Mouse (Mus musculus) heart, embryonic 14.5 days (tissue): ENCODE measurements at regions not wholly inside any gene's neighbourhood (a gene's known extent, or its start where the extent isn't known, plus 50 kb on each side); places are given as distances from the start of the nearest gene placed in this dataset.

Experiments
- ATAC-seq: fragments of 200-750 bp; cut with Nextera tagmentation; 2 replicates; pipeline ENCODE4 v1.8.0; 2017; ENCODE audit warnings: low read depth, moderate TSS enrichment; ENCODE audit not compliant: insufficient number of reproducible peaks, insufficient read depth, low FRiP score
- H3K27ac ChIP-seq, 2 experiments: fragments of 200-500 bp in 1 of 2; fragments of 300-500 bp in 1 of 2; sonication (generic) in 1 of 2; replicated peaks in 1 of 2; 2 replicates each; pipeline ENCODE4 v1.5.1; 2012 to 2014; ENCODE audit warnings: low read depth in 2 of 2, low read length in 2 of 2, control low read depth in 1 of 2, mild to moderate bottlenecking in 1 of 2, mixed read lengths in 1 of 2; ENCODE audit not compliant: control insufficient read depth in 1 of 2, insufficient read depth in 1 of 2
- H3K27me3 ChIP-seq: fragments of 300-500 bp; sonication (generic); 2 replicates; pipeline ENCODE4 v1.6.1; 2014; ENCODE audit warnings: mild to moderate bottlenecking, low read length, control low read depth; ENCODE audit not compliant: control insufficient read depth, insufficient read depth
- H3K36me3 ChIP-seq: fragments of 300-500 bp; sonication (generic); 2 replicates; pipeline ENCODE4 v1.6.1; 2014; ENCODE audit warnings: mild to moderate bottlenecking, control low read depth, low read length, mixed read lengths; ENCODE audit not compliant: control insufficient read depth, insufficient read depth
- H3K4me1 ChIP-seq, 2 experiments: fragments of 200-500 bp in 1 of 2; fragments of 300-500 bp in 1 of 2; sonication (generic) in 1 of 2; 2 replicates each; pipeline ENCODE4 v1.6.1; 2012 to 2014; ENCODE audit warnings: low read length in 2 of 2, control low read depth in 1 of 2, mixed read lengths in 1 of 2; ENCODE audit not compliant: control insufficient read depth in 2 of 2, insufficient read depth in 2 of 2
- H3K4me2 ChIP-seq: fragments of 300-500 bp; sonication (generic); 2 replicates; pipeline ENCODE4 v1.6.1; 2014; ENCODE audit warnings: mild to moderate bottlenecking, low read length
- H3K4me3 ChIP-seq, 2 experiments: fragments of 200-500 bp in 1 of 2; fragments of 300-500 bp in 1 of 2; sonication (generic) in 1 of 2; 2 replicates each; pipeline ENCODE4 v1.5.1; 2012 to 2014; ENCODE audit warnings: low read length in 2 of 2, mild to moderate bottlenecking in 2 of 2, control low read depth in 1 of 2, low read depth in 1 of 2, moderate library complexity in 1 of 2; ENCODE audit not compliant: control insufficient read depth in 1 of 2, insufficient read depth in 1 of 2
- H3K9ac ChIP-seq: fragments of 300-500 bp; sonication (generic); 2 replicates; pipeline ENCODE4 v1.6.1; 2014; ENCODE audit warnings: mild to moderate bottlenecking, low read length
- H3K9me3 ChIP-seq: fragments of 300-500 bp; sonication (generic); 2 replicates; pipeline ENCODE4 v1.6.1; 2016; ENCODE audit warnings: low read length, control low read depth; ENCODE audit not compliant: control insufficient read depth
- WGBS: fragments of 180-500 bp; shearing (Covaris S2); extraction: QIAGEN DNeasy Blood & Tissue Kit; methylation state at CpG from one replicate; pipeline ENCODE4 v1.1.7; 2014; 5-methylcytosine and 5-hydroxymethylcytosine counted together

DNA sequence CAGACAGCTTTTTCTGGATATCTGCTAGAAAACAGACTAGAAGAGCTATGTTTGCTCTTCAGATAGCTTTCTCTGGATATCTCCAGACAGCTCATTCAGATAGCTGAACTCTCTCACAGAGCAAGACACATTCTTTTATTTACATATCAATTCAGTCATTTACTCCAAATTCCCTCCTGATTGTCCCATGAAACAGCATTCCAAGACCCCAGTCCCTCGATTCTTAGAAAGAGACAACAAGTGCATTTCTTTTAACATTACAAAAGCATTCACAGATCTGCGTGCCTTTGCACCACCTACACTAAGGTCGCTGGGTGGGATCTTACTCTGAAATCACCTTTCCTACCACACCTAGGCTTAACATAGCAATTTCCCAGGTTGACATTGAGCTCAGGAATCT lies 1039.5 kb upstream of the Ddx18 start:
- no peak overlapping the region for H3K9ac ChIP-seq
- 62% methylated on average over 3 of the region's 3 CpGs for WGBS
- H3K36me3 ChIP-seq = no peaks in the 10 kb centered on the region
- H3K27ac ChIP-seq = no peak overlapping the region
- H3K4me1 ChIP-seq = no peaks in the 10 kb centered on the region
- no peaks in the 10 kb centered on the region for H3K9me3 ChIP-seq
- no peak overlapping the region for H3K4me2 ChIP-seq
- H3K27me3 ChIP-seq = no peaks in the 10 kb centered on the region
- H3K4me3 ChIP-seq = no peak overlapping the region
- ATAC-seq = no peak

DNA sequence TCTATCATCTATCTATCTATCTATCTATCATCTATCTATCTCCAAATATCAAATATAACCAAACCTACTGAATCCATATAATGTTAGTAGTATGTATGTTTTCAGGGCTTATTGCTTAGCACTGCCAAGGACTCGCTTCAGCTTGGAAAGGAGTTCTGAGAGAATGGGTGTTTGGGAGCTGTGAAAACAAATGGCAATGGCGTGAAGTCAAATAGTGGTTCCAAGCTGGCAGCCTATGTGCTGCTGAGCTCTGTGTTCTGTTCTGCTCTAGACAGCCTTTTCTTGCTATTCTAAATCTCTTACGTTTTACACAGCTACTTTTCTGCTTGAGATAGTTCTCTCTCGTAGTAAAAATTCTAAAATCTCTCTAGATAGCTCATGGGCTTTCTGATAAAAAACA lies 1008.2 kb upstream of the Ddx18 start:
- H3K27me3 ChIP-seq = no peaks in the 10 kb centered on the region
- H3K9ac ChIP-seq = no peak overlapping the region
- no peak overlapping the region for H3K4me3 ChIP-seq
- no peak overlapping the region for H3K4me2 ChIP-seq
- no peaks in the 10 kb centered on the region for H3K36me3 ChIP-seq
- H3K9me3 ChIP-seq = no peaks in the 10 kb centered on the region
- WGBS = 54% methylated on average over 4 of the region's 4 CpGs
- H3K27ac ChIP-seq = no peak overlapping the region
- H3K4me1 ChIP-seq = no peaks in the 10 kb centered on the region
- no peak for ATAC-seq

DNA sequence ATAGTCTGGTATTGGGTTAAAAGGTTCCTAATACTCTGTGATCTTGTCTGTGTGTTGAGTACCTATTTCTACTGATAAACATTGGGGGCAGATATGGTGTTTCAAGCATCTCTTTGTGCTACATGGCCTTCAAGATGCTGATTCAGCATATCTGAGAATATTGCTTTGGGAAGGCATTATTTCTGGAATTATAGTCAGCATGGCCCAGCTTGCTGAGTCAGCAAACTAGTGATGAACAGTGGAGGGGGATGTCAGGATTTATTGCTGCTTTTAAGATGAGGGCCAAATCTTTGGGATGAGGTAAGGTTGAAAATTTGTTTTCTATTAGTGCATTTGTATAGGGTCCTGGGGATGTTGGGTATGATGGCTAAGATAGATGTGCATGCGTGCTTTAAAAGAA lies 983.8 kb upstream of the Ddx18 start:
- no peak overlapping the region for H3K4me3 ChIP-seq
- 93% methylated on average over 1 of the region's 1 CpGs for WGBS
- no peak overlapping the region for H3K27ac ChIP-seq

DNA sequence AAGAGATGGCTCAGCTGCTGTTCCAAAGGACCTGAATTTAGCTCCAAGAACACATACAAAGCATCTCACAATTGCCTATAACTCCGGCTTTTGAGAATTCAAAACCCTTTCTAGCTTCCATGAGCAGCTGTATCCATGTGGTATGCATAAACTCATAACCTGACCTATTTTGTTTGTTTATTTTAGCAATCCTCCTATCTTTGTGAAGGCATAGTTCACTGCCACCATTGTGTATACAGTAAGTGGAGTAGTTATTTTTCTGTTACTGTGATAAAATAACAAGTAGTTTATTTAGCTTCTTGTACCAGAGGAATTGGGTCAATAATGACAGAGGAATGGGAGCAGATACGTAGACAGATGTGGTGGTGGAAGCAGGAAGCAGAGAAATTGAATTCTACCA lies 941.8 kb upstream of the Ddx18 start:
- Histone ChIP-seq H3K27me3 (no peaks in the 10 kb centered on the region), H3K9ac (no peak overlapping the region), H3K27ac (no peak overlapping the region), H3K4me2 (no peak overlapping the region), H3K4me1 (no peaks in the 10 kb centered on the region), H3K4me3 (no peak overlapping the region), H3K9me3 (no peaks in the 10 kb centered on the region), H3K36me3 (no peaks in the 10 kb centered on the region)
- no peak for ATAC-seq
- WGBS = 74% methylated on average over 2 of the region's 2 CpGs

More for the DNA sequence above, 983.8 kb upstream of the Ddx18 start:
- H3K4me2 ChIP-seq = no peak overlapping the region
- H3K27me3 ChIP-seq = no peaks in the 10 kb centered on the region
- no peak overlapping the region for H3K9ac ChIP-seq
- no peaks in the 10 kb centered on the region for H3K4me1 ChIP-seq
- H3K9me3 ChIP-seq = no peaks in the 10 kb centered on the region
- no peaks in the 10 kb centered on the region for H3K36me3 ChIP-seq
- no peak for ATAC-seq

DNA sequence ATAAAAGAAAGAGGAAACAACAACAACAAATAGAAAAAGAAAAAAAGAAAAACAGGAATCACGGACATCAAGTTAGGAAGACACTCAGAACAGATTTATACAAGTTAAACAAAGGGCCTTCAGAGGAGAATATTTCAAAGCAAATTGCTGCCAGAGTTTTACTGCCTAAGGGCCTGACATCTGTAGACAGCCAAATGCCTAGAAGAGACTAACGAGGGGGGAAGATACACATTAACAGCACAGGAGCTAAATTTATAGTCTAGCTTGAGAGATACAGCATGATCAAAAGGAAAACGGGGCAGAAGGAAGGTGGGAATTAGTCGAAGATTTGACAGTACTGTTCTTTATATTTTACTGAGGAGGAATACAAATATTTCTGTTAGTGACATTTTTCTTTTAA lies 933.9 kb upstream of the Ddx18 start:
- H3K4me3 ChIP-seq = no peak overlapping the region
- WGBS = 67% methylated on average over 4 of the region's 4 CpGs
- no peaks in the 10 kb centered on the region for H3K4me1 ChIP-seq
- no peak for ATAC-seq
- H3K4me2 ChIP-seq = no peak overlapping the region
- H3K9ac ChIP-seq = no peak overlapping the region
- H3K9me3 ChIP-seq = no peaks in the 10 kb centered on the region
- no peak overlapping the region for H3K27ac ChIP-seq
- H3K27me3 ChIP-seq = no peaks in the 10 kb centered on the region
- no peaks in the 10 kb centered on the region for H3K36me3 ChIP-seq

DNA sequence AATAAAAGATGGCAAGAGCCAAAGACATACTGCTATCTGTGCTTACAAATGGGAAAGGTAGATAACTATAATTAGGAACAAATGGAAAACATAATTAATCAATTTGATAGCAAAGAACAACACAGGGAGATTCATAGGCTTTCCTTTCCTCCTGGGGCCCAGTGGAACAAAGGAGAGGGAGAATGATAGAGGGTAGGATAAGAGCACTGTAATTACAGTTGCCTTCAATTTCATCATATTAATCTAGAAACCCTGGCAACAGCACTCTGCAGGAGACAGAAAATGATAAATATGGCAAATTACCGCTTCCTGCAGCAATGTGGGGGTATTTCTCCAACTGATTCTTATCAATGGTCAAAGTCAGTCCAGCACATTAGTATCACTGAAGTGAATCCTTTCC lies 910.2 kb upstream of the Ddx18 start:
- Histone ChIP-seq H3K27ac (no peak overlapping the region), H3K4me1 (no peaks in the 10 kb centered on the region), H3K27me3 (no peaks in the 10 kb centered on the region), H3K9me3 (no peaks in the 10 kb centered on the region), H3K36me3 (no peaks in the 10 kb centered on the region), H3K4me2 (no peak overlapping the region), H3K4me3 (no peak overlapping the region), H3K9ac (no peak overlapping the region)
- 66% methylated on average over 1 of the region's 1 CpGs for WGBS
- no peak for ATAC-seq

DNA sequence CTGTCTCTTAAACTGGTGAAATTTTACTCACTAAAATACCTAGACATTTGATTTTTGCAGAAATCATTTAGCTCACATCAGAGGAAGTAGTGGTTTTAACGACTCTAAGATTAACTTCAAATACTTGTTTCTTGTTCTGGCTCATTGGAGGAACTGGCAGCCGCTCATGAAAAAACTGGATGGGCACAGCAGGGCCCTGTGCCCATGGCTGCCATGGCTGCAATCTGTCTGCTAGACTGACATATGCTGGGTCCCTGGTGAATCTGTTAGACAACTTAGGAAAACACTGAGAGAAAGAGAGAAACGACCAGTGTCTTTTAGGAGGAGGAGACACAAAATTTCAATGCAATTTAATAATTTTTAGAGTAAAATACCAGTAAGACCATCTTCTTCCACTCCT lies 896.1 kb upstream of the Ddx18 start:
- H3K4me1 ChIP-seq = no peaks in the 10 kb centered on the region
- ATAC-seq = no peak
- H3K27ac ChIP-seq = no peak overlapping the region
- H3K4me2 ChIP-seq = no peak overlapping the region
- H3K9me3 ChIP-seq = no peaks in the 10 kb centered on the region
- H3K36me3 ChIP-seq = no peaks in the 10 kb centered on the region
- H3K4me3 ChIP-seq = no peak overlapping the region
- no peak overlapping the region for H3K9ac ChIP-seq
- H3K27me3 ChIP-seq = no peaks in the 10 kb centered on the region
- WGBS = 62% methylated on average over 3 of the region's 3 CpGs

DNA sequence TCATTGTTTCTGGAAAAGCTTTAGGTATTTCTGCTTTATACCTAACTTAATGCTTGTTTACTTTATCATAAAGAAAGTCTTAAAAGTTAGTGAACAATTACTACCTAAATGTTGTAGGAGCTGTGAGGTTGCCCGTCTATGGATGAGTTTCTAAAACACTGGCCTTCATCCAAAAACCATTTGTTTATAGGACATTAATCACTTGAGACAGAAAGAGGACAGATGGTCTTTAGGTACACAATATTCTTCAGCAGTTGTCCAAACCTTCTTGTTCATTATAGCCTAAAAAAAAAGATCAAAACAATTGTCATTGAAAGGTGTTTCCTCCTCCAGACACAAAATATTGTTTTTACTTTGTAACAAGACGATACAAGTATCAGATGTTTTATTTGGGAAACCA lies 891.3 kb upstream of the Ddx18 start:
- WGBS = 70% methylated on average over 2 of the region's 2 CpGs
- Histone ChIP-seq H3K27ac (no peak overlapping the region), H3K4me3 (no peak overlapping the region), H3K36me3 (no peaks in the 10 kb centered on the region), H3K27me3 (no peaks in the 10 kb centered on the region), H3K9me3 (no peaks in the 10 kb centered on the region), H3K4me2 (no peak overlapping the region), H3K9ac (no peak overlapping the region), H3K4me1 (no peaks in the 10 kb centered on the region)
- ATAC-seq = no peak
